Mouse (Mus musculus): Measurements from ENCODE around the gene Sh3pxd2a. TPM values are rescaled to one million over a fixed set of nuclear protein-coding genes. Genes with fewer than 3 reads are reported as not detected.

The Sh3pxd2a gene
- total and polyA plus RNA-seq, 3 experiments, result 3.9 to 11.3 TPM; not detected in 1

DNA sequence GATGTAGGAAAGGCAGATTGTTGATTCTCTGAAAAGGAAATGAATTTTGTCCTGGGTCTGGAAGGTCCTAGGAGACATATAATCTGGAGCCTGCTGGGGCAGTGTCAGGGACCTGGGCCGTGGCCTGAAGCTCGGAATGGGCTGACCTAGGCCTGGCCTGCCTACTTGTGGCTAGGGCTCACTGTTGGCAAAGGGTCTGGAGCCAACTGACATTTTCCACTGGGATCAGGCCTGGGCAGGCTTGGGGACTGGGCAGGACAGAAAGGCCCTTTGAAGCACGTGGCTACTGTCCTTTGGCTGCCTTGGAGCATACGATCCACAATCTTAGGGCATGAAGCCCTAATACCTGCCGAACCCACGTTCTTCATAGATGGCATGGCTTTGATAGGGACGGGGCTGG lies 234.1 kb downstream of the Sh3pxd2a start:
- Histone ChIP-seq H3K36me3 (ENCODE audit: control insufficient read depth in 1 of 2, insufficient read depth in 2 of 2, low read length in 2 of 2) (no peaks in the 10 kb centered on the region), H3K9me3 (replicated peaks; ENCODE audit: insufficient read depth, low read length) (no peaks in the 10 kb centered on the region), H3K4me1 (ENCODE audit: control insufficient read depth in 1 of 2, insufficient read depth in 2 of 2, low read length in 2 of 2) (no peaks in the 10 kb centered on the region), H3K79me2 (ENCODE audit: control insufficient read depth, insufficient read depth, low read length, poor library complexity) (no peaks in the 10 kb centered on the region), H3K4me3 (ENCODE audit: control insufficient read depth in 1 of 2, insufficient read depth in 1 of 2, low read depth in 2 of 2, low read length in 2 of 2) (no peak overlapping the region), H3K27ac (ENCODE audit: control insufficient read depth, low read depth, low read length) (no peak overlapping the region), H3K27me3 (ENCODE audit: control insufficient read depth in 1 of 2, insufficient read depth in 2 of 2, low read length in 2 of 2) (no peaks in the 10 kb centered on the region), H3K9ac (ENCODE audit: control insufficient read depth, low read depth, low read length, poor library complexity, severe bottlenecking) (no peak overlapping the region)
- no peak for DNase-seq (ENCODE audit: low read depth, low spot score)
- peak; percentile 9; the same call in 1 of the 2 replicates for TF ChIP-seq TAL1 (IDR thresholded peaks at IDR 0.05; ENCODE audit: low read length)
- no peak for TF ChIP-seq POLR2A (IDR thresholded peaks at IDR 0.05; ENCODE audit: control insufficient read depth in 1 of 2, insufficient read depth in 1 of 2, low read depth in 1 of 2, low read length in 2 of 2, poor library complexity in 1 of 2)

DNA sequence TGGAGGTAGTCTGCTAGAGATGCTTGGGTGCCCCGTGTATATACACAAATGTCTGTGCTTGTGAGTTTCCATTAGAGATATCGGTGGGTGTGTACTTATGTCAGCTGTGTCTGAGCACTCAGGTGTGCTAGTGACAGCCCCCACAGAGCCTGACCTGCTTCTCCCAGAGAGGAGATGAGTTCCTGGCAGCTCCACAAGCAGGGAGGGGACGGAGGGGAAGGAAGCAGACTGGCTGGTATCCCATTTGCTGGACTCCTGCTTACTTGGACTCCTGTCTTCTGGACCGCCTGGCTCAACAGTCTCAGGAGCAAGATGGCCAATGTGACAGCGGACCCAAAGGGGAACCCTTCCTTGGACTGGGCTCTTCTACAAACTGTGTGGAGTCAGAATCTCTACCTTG lies 234.7 kb downstream of the Sh3pxd2a start:
- Histone ChIP-seq H3K4me3 (ENCODE audit: control insufficient read depth in 1 of 2, insufficient read depth in 1 of 2, low read depth in 2 of 2, low read length in 2 of 2) (no peak overlapping the region), H3K4me1 (ENCODE audit: control insufficient read depth in 1 of 2, insufficient read depth in 2 of 2, low read length in 2 of 2) (no peaks in the 10 kb centered on the region), H3K9ac (ENCODE audit: control insufficient read depth, low read depth, low read length, poor library complexity, severe bottlenecking) (no peak overlapping the region), H3K9me3 (replicated peaks; ENCODE audit: insufficient read depth, low read length) (no peaks in the 10 kb centered on the region), H3K27ac (ENCODE audit: control insufficient read depth, low read depth, low read length) (no peak overlapping the region), H3K36me3 (ENCODE audit: control insufficient read depth in 1 of 2, insufficient read depth in 2 of 2, low read length in 2 of 2) (no peaks in the 10 kb centered on the region), H3K79me2 (ENCODE audit: control insufficient read depth, insufficient read depth, low read length, poor library complexity) (no peaks in the 10 kb centered on the region), H3K27me3 (ENCODE audit: control insufficient read depth in 1 of 2, insufficient read depth in 2 of 2, low read length in 2 of 2) (no peaks in the 10 kb centered on the region)
- TF ChIP-seq KAT2A (conservative IDR thresholded peaks at IDR 0.05; ENCODE audit: low read depth, low read length), result no peak
- TF ChIP-seq E2F4 (IDR thresholded peaks at IDR 0.05; ENCODE audit: borderline replicate concordance, low read depth, low read length), result no peak
- TF ChIP-seq BHLHE40 (IDR thresholded peaks at IDR 0.05; ENCODE audit: borderline replicate concordance, low read depth, low read length), result no peak
- no peak for TF ChIP-seq POLR2AphosphoS2 (IDR thresholded peaks at IDR 0.05; ENCODE audit: low read length)
- TF ChIP-seq MEF2A (IDR thresholded peaks at IDR 0.05; ENCODE audit: extremely low read depth, insufficient replicate concordance, low read depth, low read length, poor library complexity, severe bottlenecking), result no peak
- DNase-seq (ENCODE audit: low read depth, low spot score), result no peak

DNA sequence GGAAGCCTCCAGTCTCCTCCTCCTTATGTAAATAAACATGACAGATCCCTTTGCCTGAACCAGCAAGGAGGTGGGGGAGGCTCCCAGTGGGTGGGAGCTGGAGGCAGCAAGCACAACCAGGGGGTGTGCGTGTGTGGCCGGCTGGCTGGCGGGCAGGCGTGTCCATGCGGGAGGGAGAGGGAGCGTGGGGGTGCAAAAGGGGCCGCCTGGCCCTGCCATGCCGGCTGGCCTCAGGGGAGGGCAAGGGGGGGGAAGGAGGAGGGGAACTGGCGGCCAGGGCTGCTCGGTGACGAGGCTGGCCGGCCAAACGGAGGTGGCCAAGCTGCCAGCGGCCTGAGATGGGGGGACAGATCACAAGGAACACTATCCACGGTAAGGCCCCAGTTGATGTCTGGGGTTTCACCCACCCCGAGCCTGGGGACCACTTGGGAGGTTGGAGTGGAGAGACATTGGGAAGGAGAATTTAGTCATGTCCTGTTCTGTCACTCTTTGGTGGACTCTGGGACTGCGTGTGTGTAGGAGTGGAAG lies 235.4 kb downstream of the Sh3pxd2a start:
- no peaks in the 10 kb centered on the region for H3K36me3 ChIP-seq (ENCODE audit: control insufficient read depth in 1 of 2, insufficient read depth in 2 of 2, low read length in 2 of 2)
- no peaks in the 10 kb centered on the region for H3K9me3 ChIP-seq (replicated peaks; ENCODE audit: insufficient read depth, low read length)
- no peaks in the 10 kb centered on the region for H3K27me3 ChIP-seq (ENCODE audit: control insufficient read depth in 1 of 2, insufficient read depth in 2 of 2, low read length in 2 of 2)
- no peaks in the 10 kb centered on the region for H3K4me1 ChIP-seq (ENCODE audit: control insufficient read depth in 1 of 2, insufficient read depth in 2 of 2, low read length in 2 of 2)
- H3K79me2 ChIP-seq (ENCODE audit: control insufficient read depth, insufficient read depth, low read length, poor library complexity), result no peaks in the 10 kb centered on the region
- no peak for DNase-seq (ENCODE audit: low read depth, low spot score)
- TF ChIP-seq HCFC1 (IDR thresholded peaks at IDR 0.05; ENCODE audit: low read depth, low read length) (no peak), TAL1 (IDR thresholded peaks at IDR 0.05; ENCODE audit: low read length) (no peak), NELFE (IDR thresholded peaks at IDR 0.05; ENCODE audit: low read depth, low read length) (no peak)
- H3K9ac ChIP-seq (ENCODE audit: control insufficient read depth, low read depth, low read length, poor library complexity, severe bottlenecking), result no peak overlapping the region
- no peak overlapping the region for H3K4me3 ChIP-seq (ENCODE audit: control insufficient read depth in 1 of 2, insufficient read depth in 1 of 2, low read depth in 2 of 2, low read length in 2 of 2)
- no peak overlapping the region for H3K27ac ChIP-seq (ENCODE audit: control insufficient read depth, low read depth, low read length)

DNA sequence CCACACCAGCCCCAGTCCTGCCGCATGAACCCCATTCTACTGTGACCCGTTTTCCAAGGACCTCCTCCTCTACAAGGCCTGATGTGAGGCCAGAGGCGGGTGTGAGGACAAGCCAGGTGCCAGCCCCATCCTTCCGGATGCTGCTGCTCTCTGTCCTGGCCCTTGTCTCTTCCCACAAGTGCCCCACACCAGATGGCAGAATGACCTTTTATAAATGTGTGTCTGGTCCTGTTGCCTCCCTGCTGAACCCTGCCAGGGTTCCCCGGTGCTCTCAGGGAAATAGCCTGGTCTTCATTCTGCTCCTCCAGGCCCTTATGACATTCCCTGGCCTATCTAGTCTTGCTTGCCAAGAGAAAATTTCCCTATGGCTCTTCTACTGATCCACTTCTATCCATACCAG lies 238.4 kb downstream of the Sh3pxd2a start:
- H3K36me3 ChIP-seq (ENCODE audit: control insufficient read depth in 1 of 2, insufficient read depth in 2 of 2, low read length in 2 of 2), result no peaks in the 10 kb centered on the region
- no peak overlapping the region for H3K27ac ChIP-seq (ENCODE audit: control insufficient read depth, low read depth, low read length)
- no peaks in the 10 kb centered on the region for H3K79me2 ChIP-seq (ENCODE audit: control insufficient read depth, insufficient read depth, low read length, poor library complexity)
- no peak for DNase-seq (ENCODE audit: low read depth, low spot score)
- no peak for TF ChIP-seq ZC3H11A (IDR thresholded peaks at IDR 0.05; ENCODE audit: low read depth, low read length)
- no peak for TF ChIP-seq ZNF384 (IDR thresholded peaks at IDR 0.05; ENCODE audit: low read depth, low read length)
- TF ChIP-seq HCFC1 (IDR thresholded peaks at IDR 0.05; ENCODE audit: low read depth, low read length), result no peak
- no peak for TF ChIP-seq NELFE (IDR thresholded peaks at IDR 0.05; ENCODE audit: low read depth, low read length)
- no peak overlapping the region for H3K9ac ChIP-seq (ENCODE audit: control insufficient read depth, low read depth, low read length, poor library complexity, severe bottlenecking)
- H3K9me3 ChIP-seq (replicated peaks; ENCODE audit: insufficient read depth, low read length), result no peaks in the 10 kb centered on the region
- no peaks in the 10 kb centered on the region for H3K27me3 ChIP-seq (ENCODE audit: control insufficient read depth in 1 of 2, insufficient read depth in 2 of 2, low read length in 2 of 2)
- no peaks in the 10 kb centered on the region for H3K4me1 ChIP-seq (ENCODE audit: control insufficient read depth in 1 of 2, insufficient read depth in 2 of 2, low read length in 2 of 2)
- no peak overlapping the region for H3K4me3 ChIP-seq (ENCODE audit: control insufficient read depth in 1 of 2, insufficient read depth in 1 of 2, low read depth in 2 of 2, low read length in 2 of 2)
